Mouse (Mus musculus) liver, embryonic 15.5 days (tissue): ENCODE measurements around the gene Rgp1. TPM values are rescaled to one million over a fixed set of nuclear protein-coding genes. Genes with fewer than 3 reads are reported as not detected.

Source experiments
- ATAC-seq: fragments of 200-750 bp; cut with Nextera tagmentation; 2 replicates; pipeline ENCODE4 v1.8.0; 2017; ENCODE audit warnings: moderate number of reproducible peaks, mild to moderate bottlenecking, moderate library complexity; ENCODE audit not compliant: insufficient read depth
- H3K27ac ChIP-seq: fragments of 300-500 bp; sonication (generic); replicated peaks from 2 replicates; pipeline ENCODE4 v1.5.1; 2015; ENCODE audit warnings: mild to moderate bottlenecking, inconsistent platforms
- H3K27me3 ChIP-seq: fragments of 300-500 bp; sonication (generic); 2 replicates; pipeline ENCODE4 v1.6.1; 2015; ENCODE audit warnings: mild to moderate bottlenecking, inconsistent platforms
- H3K36me3 ChIP-seq: fragments of 300-500 bp; sonication (generic); replicated peaks from 2 replicates; pipeline ENCODE4 v1.6.1; 2015; ENCODE audit warnings: moderate library complexity, mild to moderate bottlenecking, inconsistent platforms
- H3K4me1 ChIP-seq: fragments of 300-500 bp; sonication (generic); replicated peaks from 2 replicates; pipeline ENCODE4 v1.6.1; 2015; ENCODE audit warnings: inconsistent platforms
- H3K4me2 ChIP-seq: fragments of 300-500 bp; sonication (generic); 2 replicates; pipeline ENCODE4 v1.6.1; 2015; ENCODE audit warnings: moderate library complexity, mild to moderate bottlenecking, inconsistent platforms
- H3K4me3 ChIP-seq: fragments of 300-500 bp; sonication (generic); replicated peaks from 2 replicates; pipeline ENCODE4 v1.5.1; 2015; ENCODE audit warnings: mild to moderate bottlenecking, inconsistent platforms
- H3K9ac ChIP-seq: fragments of 300-500 bp; sonication (generic); 2 replicates; pipeline ENCODE4 v1.6.1; 2015; ENCODE audit warnings: moderate library complexity, mild to moderate bottlenecking, inconsistent platforms
- H3K9me3 ChIP-seq: fragments of 300-500 bp; sonication (generic); replicated peaks from 2 replicates; pipeline ENCODE4 v1.6.1; 2016; ENCODE audit warnings: inconsistent platforms
- WGBS: fragments of 180-500 bp; shearing (Covaris S2); methylation state at CpG from one replicate; pipeline ENCODE4 v1.1.7; 2015; ENCODE audit warnings: mixed read lengths; ENCODE audit not compliant: insufficient replicate concordance; 5-methylcytosine and 5-hydroxymethylcytosine counted together
- polyA plus RNA-seq: library from polyadenylated mRNA; unstranded; fragments of >200 nt; fragmentation: Nextera tagmentation; extraction: Ambion mirVana; gene quantifications from 2 replicates; pipeline ENCODE4 v1.2.1, GENCODE M21; 2015

The Rgp1 gene
- polyA plus RNA-seq, 1 experiment from 2014 or later: 13.6 TPM

GRCm38 (mm10) chr4:43630030-43630581 lies 51.6 kb downstream of the Rgp1 start:
- 0 out of 2 replicates have a peak, but pooled peaks have one; percentile 52 for ATAC-seq
- Histone ChIP-seq H3K4me2 (peak overlapping the region; percentile 43; the same call in 1 of the 2 replicates), H3K27ac (no peak overlapping the region), H3K9me3 (peaks cover 6% of the 10 kb centered on the region), H3K36me3 (no peaks in the 10 kb centered on the region), H3K9ac (no peak overlapping the region), H3K4me1 (peaks cover 24% of the 10 kb centered on the region), H3K27me3 (peaks cover 46% of the 10 kb centered on the region), H3K4me3 (no peak overlapping the region)
- 9% methylated on average over 5 of the region's 5 CpGs for WGBS

DNA sequence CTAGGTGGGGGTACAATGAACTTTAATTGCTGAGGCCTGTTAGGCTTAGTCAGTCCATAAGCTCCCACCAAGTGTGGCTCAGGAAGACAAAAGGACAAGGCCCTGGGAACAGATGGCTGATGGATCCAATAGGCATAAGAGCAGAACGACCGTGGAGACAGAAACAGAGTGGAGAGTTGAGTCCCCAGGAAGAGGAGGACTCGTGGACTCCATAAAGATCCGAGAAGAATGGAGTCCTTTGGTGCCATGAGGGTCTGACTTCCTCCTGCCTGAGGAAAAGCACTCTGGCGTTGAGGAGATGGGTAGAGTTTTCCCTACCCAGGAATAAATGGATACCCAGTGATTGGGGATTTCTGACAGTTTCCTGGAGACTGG lies 52.1 kb downstream of the Rgp1 start:
- Histone ChIP-seq H3K27me3 (peaks cover 52% of the 10 kb centered on the region), H3K9me3 (peaks cover under 1% of the 10 kb centered on the region), H3K27ac (no peak overlapping the region), H3K4me1 (peaks cover 24% of the 10 kb centered on the region), H3K36me3 (no peaks in the 10 kb centered on the region), H3K9ac (no peak overlapping the region), H3K4me3 (peak overlapping the region; percentile 56; the same call in 1 of the 2 replicates), H3K4me2 (peak overlapping the region; percentile 80)
- no peak for ATAC-seq
- WGBS: 25% methylated on average over 5 of the region's 5 CpGs

GRCm38 (mm10) chr4:43631046-43631955 lies 52.8 kb downstream of the Rgp1 start, which contains the start of gene Npr2:
Gene Npr2 (plus strand): TSS chr4:43631935.
- 2% methylated on average over 47 of the region's 70 CpGs for WGBS
- H3K9me3 ChIP-seq: no peaks in the 10 kb centered on the region

DNA sequence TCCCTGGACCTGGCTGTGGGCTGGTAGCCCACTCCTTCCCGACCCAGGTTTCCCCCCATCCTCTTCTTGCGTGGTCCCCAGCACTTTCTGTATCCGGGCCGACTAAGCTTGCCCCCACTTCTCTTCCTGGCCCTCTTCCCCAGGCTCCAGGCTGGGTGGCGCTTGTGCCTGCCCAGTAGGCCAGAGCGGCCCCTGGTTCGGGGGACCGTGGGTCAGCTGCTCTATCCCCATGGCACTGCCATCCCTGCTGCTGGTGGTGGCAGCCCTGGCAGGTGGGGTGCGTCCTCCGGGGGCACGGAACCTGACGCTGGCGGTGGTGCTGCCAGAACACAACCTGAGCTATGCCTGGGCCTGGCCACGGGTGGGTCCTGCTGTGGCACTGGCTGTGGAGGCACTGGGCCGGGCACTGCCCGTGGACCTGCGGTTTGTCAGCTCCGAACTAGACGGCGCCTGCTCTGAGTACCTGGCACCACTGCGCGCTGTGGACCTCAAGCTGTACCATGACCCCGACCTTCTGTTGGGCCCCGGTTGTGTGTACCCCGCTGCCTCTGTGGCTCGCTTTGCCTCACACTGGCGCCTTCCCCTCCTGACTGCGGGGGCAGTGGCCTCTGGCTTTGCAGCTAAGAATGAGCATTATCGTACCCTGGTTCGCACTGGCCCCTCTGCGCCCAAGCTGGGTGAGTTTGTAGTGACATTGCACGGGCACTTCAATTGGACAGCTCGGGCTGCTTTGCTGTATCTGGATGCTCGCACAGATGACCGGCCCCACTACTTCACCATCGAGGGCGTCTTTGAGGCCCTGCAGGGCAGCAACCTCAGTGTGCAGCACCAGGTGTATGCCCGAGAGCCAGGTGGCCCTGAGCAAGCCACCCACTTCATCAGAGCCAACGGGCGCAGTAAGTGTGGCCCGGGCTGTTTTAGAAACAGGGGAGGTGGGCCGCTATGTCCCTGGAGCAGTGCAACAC lies 53.7 kb downstream of the Rgp1 start:
- H3K9me3 ChIP-seq: no peaks in the 10 kb centered on the region
- ATAC-seq: no peak
- H3K27me3 ChIP-seq: peaks cover 55% of the 10 kb centered on the region
- H3K27ac ChIP-seq: no peak overlapping the region
- 60% methylated on average over 42 of the region's 42 CpGs for WGBS
- H3K4me1 ChIP-seq: peaks cover 24% of the 10 kb centered on the region
- H3K4me3 ChIP-seq: peak overlapping the region; percentile 56
- H3K9ac ChIP-seq: 0 out of 2 replicates have a peak overlapping the region, but pooled peaks have one; percentile 46
- H3K36me3 ChIP-seq: no peaks in the 10 kb centered on the region
- peak overlapping the region; percentile 80 for H3K4me2 ChIP-seq

More at GRCm38 (mm10) chr4:43631046-43631955, 52.8 kb downstream of the Rgp1 start, which contains the start of gene Npr2:
- H3K27ac ChIP-seq: no peak within 1 kb of the TSS
- H3K27me3 ChIP-seq: peaks cover 53% of the 10 kb centered on the region
- peak within 1 kb of the TSS; percentile 80 for H3K4me2 ChIP-seq
- H3K4me1 ChIP-seq: peaks cover 24% of the 10 kb centered on the region
- H3K4me3 ChIP-seq: peak within 1 kb of the TSS; percentile 56
- no peak for ATAC-seq
- peak within 1 kb of the TSS; percentile 46; the same call in 1 of the 2 replicates for H3K9ac ChIP-seq
- H3K36me3 ChIP-seq: no peaks in the 10 kb centered on the region

DNA sequence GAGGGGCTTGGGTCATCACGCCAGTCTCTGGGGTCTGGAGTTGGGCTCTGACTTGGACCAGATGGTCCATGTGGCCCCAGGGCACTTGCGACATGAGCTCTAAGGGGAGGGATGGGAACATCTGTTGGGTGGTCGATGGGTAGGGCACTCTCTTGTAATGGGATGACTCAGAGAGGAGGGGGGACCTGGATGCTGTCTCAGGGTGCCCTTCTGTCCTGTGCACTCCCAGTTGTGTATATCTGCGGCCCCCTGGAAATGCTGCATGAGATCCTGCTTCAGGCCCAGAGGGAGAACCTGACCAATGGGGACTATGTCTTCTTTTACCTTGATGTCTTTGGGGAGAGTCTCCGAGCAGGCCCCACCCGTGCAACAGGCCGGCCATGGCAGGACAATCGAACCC lies 54.8 kb downstream of the Rgp1 start:
- 74% methylated on average over 8 of the region's 8 CpGs for WGBS
- Histone ChIP-seq H3K4me1 (peaks cover 24% of the 10 kb centered on the region), H3K27me3 (peaks cover 55% of the 10 kb centered on the region), H3K9me3 (no peaks in the 10 kb centered on the region), H3K4me2 (no peak overlapping the region), H3K27ac (no peak overlapping the region), H3K36me3 (no peaks in the 10 kb centered on the region), H3K4me3 (no peak overlapping the region), H3K9ac (no peak overlapping the region)
- no peak for ATAC-seq

GRCm38 (mm10) chr4:43633736-43634135 lies 55.2 kb downstream of the Rgp1 start:
- Histone ChIP-seq H3K4me3 (no peak overlapping the region), H3K4me1 (peaks cover 24% of the 10 kb centered on the region), H3K27me3 (peaks cover 55% of the 10 kb centered on the region), H3K36me3 (no peaks in the 10 kb centered on the region), H3K9ac (no peak overlapping the region), H3K27ac (no peak overlapping the region), H3K4me2 (no peak overlapping the region), H3K9me3 (no peaks in the 10 kb centered on the region)
- no peak for ATAC-seq
- WGBS: 78% methylated on average over 2 of the region's 2 CpGs

- Histone ChIP-seq H3K4me3 (no peak overlapping the region), H3K27me3 (peaks cover 54% of the 10 kb centered on the region), H3K4me2 (no peak overlapping the region), H3K36me3 (no peaks in the 10 kb centered on the region), H3K9ac (no peak overlapping the region), H3K9me3 (no peaks in the 10 kb centered on the region), H3K4me1 (peaks cover 23% of the 10 kb centered on the region), H3K27ac (no peak overlapping the region)
- ATAC-seq: no peak
- 68% methylated on average over 7 of the region's 7 CpGs for WGBS
Observed at GRCm38 (mm10) chr4:43634621-43635374, 56.3 kb downstream of the Rgp1 start.

- 65% methylated on average over 6 of the region's 6 CpGs for WGBS
- Histone ChIP-seq H3K27ac (no peak overlapping the region), H3K9ac (no peak overlapping the region), H3K4me2 (no peak overlapping the region), H3K4me1 (peaks cover 5% of the 10 kb centered on the region), H3K4me3 (no peak overlapping the region), H3K36me3 (no peaks in the 10 kb centered on the region), H3K27me3 (peaks cover 35% of the 10 kb centered on the region), H3K9me3 (no peaks in the 10 kb centered on the region)
- no peak for ATAC-seq
Observed at GRCm38 (mm10) chr4:43636751-43637150, 58.2 kb downstream of the Rgp1 start.
